Mouse (Mus musculus): Measurements from ENCODE around the gene Iqcm. TPM values are rescaled to one million over a fixed set of nuclear protein-coding genes. Genes with fewer than 3 reads are reported as not detected.

Gene Iqcm
- total RNA-seq, 1 experiment, result not detected

DNA sequence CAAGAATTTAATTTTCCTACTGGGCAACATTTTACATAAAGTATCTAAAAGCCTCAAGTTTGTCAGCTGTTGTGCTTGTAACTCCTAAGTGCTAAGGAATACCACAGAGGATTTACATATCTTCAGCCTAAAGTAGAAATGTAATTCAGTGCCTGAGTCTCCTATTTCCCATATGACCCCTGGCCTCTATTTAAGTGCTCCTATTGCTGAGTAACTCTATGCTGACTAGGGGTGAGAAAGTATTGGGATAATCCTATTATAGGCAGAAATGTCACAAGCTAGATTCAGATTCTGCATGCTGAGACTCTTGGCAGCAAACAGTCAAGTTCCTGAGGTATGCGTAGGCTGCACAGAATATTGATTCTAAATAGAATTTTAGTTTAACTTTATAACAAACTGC is 60.8 kb downstream of the Iqcm start:
- H3K4me1 ChIP-seq (ENCODE audit: control insufficient read depth in 2 of 2, insufficient read depth in 2 of 2, low read length in 2 of 2, poor library complexity in 1 of 2), result no peaks in the 10 kb centered on the region
- no peaks in the 10 kb centered on the region for H3K36me3 ChIP-seq (ENCODE audit: control insufficient read depth, insufficient read depth, low read length, poor library complexity, severe bottlenecking)
- no peak overlapping the region for H3K4me3 ChIP-seq (ENCODE audit: insufficient read depth in 1 of 2, low read depth in 1 of 2, low read length in 2 of 2, poor library complexity in 1 of 2, severe bottlenecking in 1 of 2)
- no peak for DNase-seq (ENCODE audit: low read depth, low spot score)
- H3K9me3 ChIP-seq (ENCODE audit: control insufficient read depth, insufficient read depth, low read depth, low read length), result no peaks in the 10 kb centered on the region
- no peak overlapping the region for H3K27ac ChIP-seq (ENCODE audit: insufficient read depth, low read depth, low read length, poor library complexity, severe bottlenecking)
- H3K9ac ChIP-seq (ENCODE audit: insufficient read depth, low read depth, low read length, poor library complexity, severe bottlenecking), result no peak overlapping the region
- in situ Hi-C loops (cut with MboI; ENCODE audit: low sequenced_read_pairs in 2 of 2, unreplicated experiment in 2 of 2), result no loop called here
- TF ChIP-seq MAFK (IDR thresholded peaks at IDR 0.05; ENCODE audit: insufficient read depth, low read depth, low read length) (no peak), ZC3H11A (IDR thresholded peaks at IDR 0.05; ENCODE audit: borderline replicate concordance, low read depth, low read length) (no peak), HCFC1 (IDR thresholded peaks at IDR 0.05; ENCODE audit: borderline replicate concordance, insufficient read depth, low read length) (no peak), ZNF384 (IDR thresholded peaks at IDR 0.05; ENCODE audit: low read depth, low read length) (no peak), CHD2 (IDR thresholded peaks at IDR 0.05; ENCODE audit: low read depth, low read length) (no peak)

- Histone ChIP-seq H3K4me1 (ENCODE audit: control insufficient read depth in 2 of 2, insufficient read depth in 2 of 2, low read length in 2 of 2, poor library complexity in 1 of 2) (no peaks in the 10 kb centered on the region), H3K36me3 (ENCODE audit: control insufficient read depth, insufficient read depth, low read length, poor library complexity, severe bottlenecking) (no peaks in the 10 kb centered on the region), H3K4me3 (ENCODE audit: insufficient read depth in 1 of 2, low read depth in 1 of 2, low read length in 2 of 2, poor library complexity in 1 of 2, severe bottlenecking in 1 of 2) (no peak overlapping the region), H3K9me3 (ENCODE audit: control insufficient read depth, insufficient read depth, low read depth, low read length) (no peaks in the 10 kb centered on the region), H3K27ac (ENCODE audit: insufficient read depth, low read depth, low read length, poor library complexity, severe bottlenecking) (no peak overlapping the region), H3K9ac (ENCODE audit: insufficient read depth, low read depth, low read length, poor library complexity, severe bottlenecking) (no peak overlapping the region)
- in situ Hi-C loops (cut with MboI; ENCODE audit: low sequenced_read_pairs in 2 of 2, unreplicated experiment in 2 of 2), result no loop called here
- TF ChIP-seq ZC3H11A (IDR thresholded peaks at IDR 0.05; ENCODE audit: borderline replicate concordance, low read depth, low read length) (no peak), CHD2 (IDR thresholded peaks at IDR 0.05; ENCODE audit: low read depth, low read length) (no peak), MAFK (IDR thresholded peaks at IDR 0.05; ENCODE audit: insufficient read depth, low read depth, low read length) (no peak)
- DNase-seq (ENCODE audit: low read depth, low spot score), result no peak
Measured at GRCm38 (mm10) chr8:75513786-75514185, 65.3 kb downstream of the Iqcm start.

DNA sequence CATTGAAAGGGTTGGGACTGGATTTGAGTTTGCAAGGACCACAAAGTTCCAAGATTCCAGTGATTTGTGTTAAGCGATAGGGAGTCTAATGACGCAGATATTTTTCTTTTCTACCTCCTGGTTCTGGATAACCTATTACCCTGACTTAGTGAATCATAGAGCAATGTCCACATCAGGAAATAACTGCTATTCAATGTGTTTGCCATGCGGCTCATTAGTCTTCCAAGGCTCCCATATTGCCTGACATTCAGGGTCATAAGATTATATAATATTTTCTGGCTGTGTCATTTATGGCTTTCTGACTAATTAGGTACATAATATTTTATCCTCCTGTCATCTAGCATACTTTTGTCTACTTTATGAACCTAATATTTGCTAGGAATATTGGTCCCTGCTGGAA is 100.8 kb downstream of the Iqcm start:
- TF ChIP-seq CHD2 (IDR thresholded peaks at IDR 0.05; ENCODE audit: low read depth, low read length), result no peak
- TF ChIP-seq ZC3H11A (IDR thresholded peaks at IDR 0.05; ENCODE audit: borderline replicate concordance, low read depth, low read length), result no peak
- TF ChIP-seq HCFC1 (IDR thresholded peaks at IDR 0.05; ENCODE audit: borderline replicate concordance, insufficient read depth, low read length), result no peak
- TF ChIP-seq ZNF384 (IDR thresholded peaks at IDR 0.05; ENCODE audit: low read depth, low read length), result no peak
- TF ChIP-seq MAFK (IDR thresholded peaks at IDR 0.05; ENCODE audit: insufficient read depth, low read depth, low read length), result no peak
- no peak overlapping the region for H3K4me3 ChIP-seq (ENCODE audit: insufficient read depth in 1 of 2, low read depth in 1 of 2, low read length in 2 of 2, poor library complexity in 1 of 2, severe bottlenecking in 1 of 2)
- H3K4me1 ChIP-seq (ENCODE audit: control insufficient read depth in 2 of 2, insufficient read depth in 2 of 2, low read length in 2 of 2, poor library complexity in 1 of 2), result no peaks in the 10 kb centered on the region
- no peaks in the 10 kb centered on the region for H3K36me3 ChIP-seq (ENCODE audit: control insufficient read depth, insufficient read depth, low read length, poor library complexity, severe bottlenecking)
- H3K9ac ChIP-seq (ENCODE audit: insufficient read depth, low read depth, low read length, poor library complexity, severe bottlenecking), result no peak overlapping the region
- in situ Hi-C loops (cut with MboI; ENCODE audit: low sequenced_read_pairs in 2 of 2, unreplicated experiment in 2 of 2), result no loop called here
- DNase-seq (ENCODE audit: low read depth, low spot score), result no peak
- H3K9me3 ChIP-seq (ENCODE audit: control insufficient read depth, insufficient read depth, low read depth, low read length), result no peaks in the 10 kb centered on the region
- no peak overlapping the region for H3K27ac ChIP-seq (ENCODE audit: insufficient read depth, low read depth, low read length, poor library complexity, severe bottlenecking)

- in situ Hi-C loops (cut with MboI; ENCODE audit: low sequenced_read_pairs in 2 of 2, unreplicated experiment in 2 of 2), result no loop called here
- Histone ChIP-seq H3K27ac (ENCODE audit: insufficient read depth, low read depth, low read length, poor library complexity, severe bottlenecking) (no peak overlapping the region), H3K9me3 (ENCODE audit: control insufficient read depth, insufficient read depth, low read depth, low read length) (no peaks in the 10 kb centered on the region), H3K4me1 (ENCODE audit: control insufficient read depth in 2 of 2, insufficient read depth in 2 of 2, low read length in 2 of 2, poor library complexity in 1 of 2) (no peaks in the 10 kb centered on the region), H3K36me3 (ENCODE audit: control insufficient read depth, insufficient read depth, low read length, poor library complexity, severe bottlenecking) (no peaks in the 10 kb centered on the region), H3K4me3 (ENCODE audit: insufficient read depth in 1 of 2, low read depth in 1 of 2, low read length in 2 of 2, poor library complexity in 1 of 2, severe bottlenecking in 1 of 2) (no peak overlapping the region), H3K9ac (ENCODE audit: insufficient read depth, low read depth, low read length, poor library complexity, severe bottlenecking) (no peak overlapping the region)
- DNase-seq (ENCODE audit: low read depth, low spot score), result no peak
- no peak for TF ChIP-seq ZNF384 (IDR thresholded peaks at IDR 0.05; ENCODE audit: low read depth, low read length)
- TF ChIP-seq ZC3H11A (IDR thresholded peaks at IDR 0.05; ENCODE audit: borderline replicate concordance, low read depth, low read length), result no peak
- TF ChIP-seq MAFK (IDR thresholded peaks at IDR 0.05; ENCODE audit: insufficient read depth, low read depth, low read length), result no peak
- TF ChIP-seq HCFC1 (IDR thresholded peaks at IDR 0.05; ENCODE audit: borderline replicate concordance, insufficient read depth, low read length), result no peak
- no peak for TF ChIP-seq CHD2 (IDR thresholded peaks at IDR 0.05; ENCODE audit: low read depth, low read length)
Measured at GRCm38 (mm10) chr8:75596281-75596680, 147.8 kb downstream of the Iqcm start.

- Histone ChIP-seq H3K9me3 (ENCODE audit: control insufficient read depth, insufficient read depth, low read depth, low read length) (no peaks in the 10 kb centered on the region), H3K27ac (ENCODE audit: insufficient read depth, low read depth, low read length, poor library complexity, severe bottlenecking) (no peak overlapping the region), H3K36me3 (ENCODE audit: control insufficient read depth, insufficient read depth, low read length, poor library complexity, severe bottlenecking) (no peaks in the 10 kb centered on the region), H3K9ac (ENCODE audit: insufficient read depth, low read depth, low read length, poor library complexity, severe bottlenecking) (no peak overlapping the region), H3K4me1 (ENCODE audit: control insufficient read depth in 2 of 2, insufficient read depth in 2 of 2, low read length in 2 of 2, poor library complexity in 1 of 2) (no peaks in the 10 kb centered on the region), H3K4me3 (ENCODE audit: insufficient read depth in 1 of 2, low read depth in 1 of 2, low read length in 2 of 2, poor library complexity in 1 of 2, severe bottlenecking in 1 of 2) (no peak overlapping the region)
- in situ Hi-C loops (cut with MboI; ENCODE audit: low sequenced_read_pairs in 2 of 2, unreplicated experiment in 2 of 2), result no loop called here
- TF ChIP-seq ZC3H11A (IDR thresholded peaks at IDR 0.05; ENCODE audit: borderline replicate concordance, low read depth, low read length) (no peak), HCFC1 (IDR thresholded peaks at IDR 0.05; ENCODE audit: borderline replicate concordance, insufficient read depth, low read length) (no peak)
- DNase-seq (ENCODE audit: low read depth, low spot score), result no peak
Measured at GRCm38 (mm10) chr8:75642958-75643357, 194.5 kb downstream of the Iqcm start.
